ENCODE assay signal across 11 mouse cellular contexts in the genomic region with DNA sequence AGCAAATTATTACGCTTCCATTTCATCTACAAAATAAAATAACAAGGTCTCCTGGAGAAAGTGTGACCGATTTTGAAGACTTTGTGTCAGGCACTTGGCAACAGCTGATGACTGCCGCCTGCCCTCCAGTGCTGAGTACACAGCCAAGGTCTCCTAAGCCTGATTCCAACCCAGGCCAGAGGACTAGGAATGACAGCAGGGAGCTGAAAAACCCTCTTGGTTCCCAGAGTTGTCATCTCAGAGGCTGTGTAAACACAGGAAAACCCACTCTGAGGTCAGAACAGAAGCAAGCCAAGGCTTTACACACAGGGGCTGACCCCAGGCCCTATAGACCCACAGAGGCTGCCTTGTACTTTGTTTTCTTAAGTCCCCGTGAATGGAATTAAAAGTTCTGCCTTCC. TPM values are rescaled to one million over a fixed set of nuclear protein-coding genes. Genes with fewer than 3 reads are reported as not detected.
DNase-seq lines count a peak whose midpoint lies in the region; ATAC-seq and TF ChIP-seq lines count a peak whose summit lies in the region.
"Had no signal": no experiment of that assay in that cellular context is flagged by ENCODE, and none has a peak within 500 bp of the region (broad histone marks: within the 10 kb centered on the region; RNA-seq: fewer than 3 reads in every experiment).

No protein-coding gene starts in this region.

- WGBS in hindbrain, embryonic 16.5 days: 56% methylated on average over 4 of the region's 4 CpGs
- WGBS in hindbrain, embryonic 11.5 days: 54% methylated on average over 4 of the region's 4 CpGs
- 40% methylated on average over 4 of the region's 4 CpGs for WGBS in midbrain, embryonic 14.5 days
- 37% methylated on average over 4 of the region's 4 CpGs for WGBS in midbrain, embryonic 13.5 days

- no peak overlapping the region for H3K4me2 ChIP-seq in hindbrain, embryonic 16.5 days (ENCODE audit: low read length)
- no peak overlapping the region for H3K4me2 ChIP-seq in hindbrain, embryonic 11.5 days (replicated peaks; ENCODE audit: low read depth, low read length)
- no peak overlapping the region for H3K4me2 ChIP-seq in midbrain, embryonic 14.5 days (ENCODE audit: low read length)
- no peak overlapping the region for H3K4me2 ChIP-seq in midbrain, embryonic 13.5 days (replicated peaks)
- H3K4me2 ChIP-seq: neural tube, embryonic 12.5 days had no signal

- H3K27ac ChIP-seq in hindbrain, embryonic 16.5 days (ENCODE audit: low read depth, low read length): no peak overlapping the region
- H3K27ac ChIP-seq in hindbrain, embryonic 11.5 days (ENCODE audit: low read depth, low read length): no peak overlapping the region
- no peak overlapping the region for H3K27ac ChIP-seq in midbrain, embryonic 14.5 days (replicated peaks; ENCODE audit: low read depth, low read length)
- H3K27ac ChIP-seq in midbrain, embryonic 13.5 days: no peak overlapping the region
- H3K27ac ChIP-seq in embryonic fibroblast, embryonic 13.5 days (ENCODE audit: insufficient read depth, low read length): 0 out of 2 replicates have a peak overlapping the region, but pooled peaks have one; percentile 38
- H3K27ac ChIP-seq: neural tube, embryonic 12.5 days had no signal

- no peak overlapping the region for H3K9ac ChIP-seq in hindbrain, embryonic 16.5 days (ENCODE audit: low read depth, low read length)
- H3K9ac ChIP-seq in hindbrain, embryonic 11.5 days (ENCODE audit: low read depth, low read length): no peak overlapping the region
- H3K9ac ChIP-seq in midbrain, embryonic 14.5 days (replicated peaks; ENCODE audit: low read length): no peak overlapping the region
- H3K9ac ChIP-seq in midbrain, embryonic 13.5 days (replicated peaks): no peak overlapping the region
- H3K9ac ChIP-seq: neural tube, embryonic 12.5 days had no signal

- H3K4me1 ChIP-seq in hindbrain, embryonic 16.5 days (ENCODE audit: control insufficient read depth, insufficient read depth, low read depth, low read length): peaks cover 8% of the 10 kb centered on the region
- H3K4me1 ChIP-seq in hindbrain, embryonic 11.5 days (replicated peaks; ENCODE audit: control insufficient read depth, insufficient read depth, low read length): 0 out of 2 replicates have a peak, but pooled peaks cover 2% of the 10 kb centered on the region
- H3K4me1 ChIP-seq in midbrain, embryonic 14.5 days (ENCODE audit: control insufficient read depth, insufficient read depth, low read length): peaks cover 11% of the 10 kb centered on the region
- peaks cover 25% of the 10 kb centered on the region for H3K4me1 ChIP-seq in midbrain, embryonic 13.5 days (replicated peaks)
- H3K4me1 ChIP-seq in embryonic fibroblast, embryonic 13.5 days (ENCODE audit: control insufficient read depth, insufficient read depth, low read length): peaks cover 5% of the 10 kb centered on the region

- TF ChIP-seq CTCF in embryonic fibroblast, embryonic 13.5 days (IDR thresholded peaks at IDR 0.05; ENCODE audit: borderline replicate concordance, insufficient read depth, low read length): no peak

- H3K4me3 ChIP-seq in hindbrain, embryonic 16.5 days (ENCODE audit: low read length): no peak overlapping the region
- no peak overlapping the region for H3K4me3 ChIP-seq in hindbrain, embryonic 11.5 days (ENCODE audit: low read depth, low read length)
- H3K4me3 ChIP-seq in midbrain, embryonic 14.5 days (replicated peaks; ENCODE audit: low read depth, low read length): no peak overlapping the region
- H3K4me3 ChIP-seq in midbrain, embryonic 13.5 days (replicated peaks): no peak overlapping the region
- no peak overlapping the region for H3K4me3 ChIP-seq in embryonic fibroblast, embryonic 13.5 days (ENCODE audit: insufficient read depth, low read length)
- H3K4me3 ChIP-seq: neural tube, embryonic 12.5 days had no signal

- DNase-seq in hindbrain, embryonic 11.5 days (ENCODE audit: low spot score): no peak
- DNase-seq in midbrain, embryonic 14.5 days: peak; percentile 14
- no peak for DNase-seq in frontal cortex, postnatal 14 days (ENCODE audit: low spot score in 2 of 2)
- no peak for DNase-seq in spleen, postnatal 14 days (ENCODE audit: low spot score in 2 of 2)
- DNase-seq: cerebellum, adult 11 months; heart, postnatal 10 days; kidney, postnatal 10 days had no signal

- peak; percentile 47 for ATAC-seq in hindbrain, embryonic 16.5 days
- no peak for ATAC-seq in hindbrain, embryonic 11.5 days (ENCODE audit: low FRiP score)
- ATAC-seq in midbrain, embryonic 14.5 days (ENCODE audit: low FRiP score, low TSS enrichment): no peak
- ATAC-seq in midbrain, embryonic 13.5 days: no peak

- H3K27me3 ChIP-seq in hindbrain, embryonic 16.5 days (replicated peaks; ENCODE audit: control insufficient read depth, insufficient read depth, low read length): no peaks in the 10 kb centered on the region
- no peaks in the 10 kb centered on the region for H3K27me3 ChIP-seq in hindbrain, embryonic 11.5 days (ENCODE audit: control insufficient read depth, insufficient read depth, low read length)
- no peaks in the 10 kb centered on the region for H3K27me3 ChIP-seq in midbrain, embryonic 14.5 days (ENCODE audit: control insufficient read depth, insufficient read depth, low read length)
- H3K27me3 ChIP-seq in midbrain, embryonic 13.5 days: no peaks in the 10 kb centered on the region
- H3K27me3 ChIP-seq: neural tube, embryonic 12.5 days had no signal

- no peaks in the 10 kb centered on the region for H3K9me3 ChIP-seq in hindbrain, embryonic 16.5 days (ENCODE audit: control insufficient read depth, low read length)
- no peaks in the 10 kb centered on the region for H3K9me3 ChIP-seq in hindbrain, embryonic 11.5 days (ENCODE audit: control insufficient read depth, low read length)
- H3K9me3 ChIP-seq in midbrain, embryonic 14.5 days (ENCODE audit: control insufficient read depth, low read length): no peaks in the 10 kb centered on the region
- peaks cover 2% of the 10 kb centered on the region; the same call in 1 of the 2 replicates for H3K9me3 ChIP-seq in midbrain, embryonic 13.5 days

- no peaks in the 10 kb centered on the region for H3K36me3 ChIP-seq in hindbrain, embryonic 16.5 days (ENCODE audit: control insufficient read depth, insufficient read depth, low read length)
- H3K36me3 ChIP-seq in hindbrain, embryonic 11.5 days (ENCODE audit: control insufficient read depth, insufficient read depth, low read length): no peaks in the 10 kb centered on the region
- H3K36me3 ChIP-seq in midbrain, embryonic 14.5 days (ENCODE audit: control insufficient read depth, insufficient read depth, low read length): no peaks in the 10 kb centered on the region
- H3K36me3 ChIP-seq in midbrain, embryonic 13.5 days: no peaks in the 10 kb centered on the region
- H3K36me3 ChIP-seq: neural tube, embryonic 12.5 days had no signal

- TF ChIP-seq POLR2A in embryonic fibroblast, embryonic 13.5 days (IDR thresholded peaks at IDR 0.05; ENCODE audit: low read depth, low read length): no peak

RNA-seq across cellular contexts. Expression of gene Acap2, which starts 35.1 kb away (rescaled TPM):
- 9.4 and 11.0 TPM in 2 replicates for polyA plus RNA-seq in hindbrain, embryonic 16.5 days (2015; fragmentation: Nextera tagmentation; extraction: Ambion mirVana)
- polyA plus RNA-seq in hindbrain, embryonic 11.5 days (2014; fragmentation: Nextera tagmentation; extraction: Ambion mirVana): 22.9 and 23.4 TPM in 2 replicates
- polyA plus RNA-seq in midbrain, embryonic 14.5 days (2014; fragmentation: Nextera tagmentation; extraction: Ambion mirVana): 13.9 and 18.6 TPM in 2 replicates
- polyA plus RNA-seq in midbrain, embryonic 13.5 days (2015; fragmentation: Nextera tagmentation; extraction: Ambion mirVana): 12.9 and 13.2 TPM in 2 replicates
- 54.8 and 59.7 TPM in 2 replicates for polyA plus RNA-seq in embryonic fibroblast, embryonic 13.5 days (2011; ENCODE audit: insufficient read length, low read depth, missing spikeins)
